Mouse (Mus musculus) olfactory bulb, adult 2 months (tissue): ENCODE results near the gene Samd4b. TPM values are rescaled to one million over a fixed set of nuclear protein-coding genes. Genes with fewer than 3 reads are reported as not detected.

ENCODE experiments used
- H3K27ac ChIP-seq: fragments of 200-500 bp; 2 replicates; pipeline ENCODE4 v1.5.1; 2012; ENCODE audit warnings: low read depth, low read length; ENCODE audit not compliant: insufficient read depth
- H3K4me1 ChIP-seq: fragments of 200-500 bp; 2 replicates; pipeline ENCODE4 v1.6.1; 2012; ENCODE audit warnings: low read length; ENCODE audit not compliant: control insufficient read depth, insufficient read depth
- H3K4me3 ChIP-seq: fragments of 200-500 bp; 2 replicates; pipeline ENCODE4 v1.5.1; 2012; ENCODE audit warnings: mild to moderate bottlenecking, low read depth, low read length, moderate library complexity; ENCODE audit not compliant: insufficient read depth
- CTCF ChIP-seq: fragments of 200-500 bp; IDR thresholded peaks from 2 replicates; pipeline ENCODE4 v1.5.1; 2012; ENCODE audit warnings: low read depth, mild to moderate bottlenecking, low read length, moderate library complexity; ENCODE audit not compliant: insufficient read depth
- POLR2A ChIP-seq: fragments of 200-500 bp; IDR thresholded peaks from 2 replicates; pipeline ENCODE4 v1.6.1; 2012; ENCODE audit warnings: mild to moderate bottlenecking, low read depth, low read length, moderate library complexity; ENCODE audit not compliant: insufficient read depth
- WGBS: fragments of 180-500 bp; shearing (Covaris S2); methylation state at CpG from one replicate; pipeline ENCODE4 v1.1.7; 2018; 5-methylcytosine and 5-hydroxymethylcytosine counted together
- polyA plus RNA-seq: library from polyadenylated mRNA; stranded (reverse); fragments of >200 nt; gene quantifications from 2 replicates; pipeline ENCODE4 v1.2.4, GENCODE M21; 2012; ENCODE audit warnings: low replicate concordance; ENCODE audit not compliant: missing spikeins, insufficient read depth, insufficient read length

The Samd4b gene
- polyA plus RNA-seq, 1 experiment = not detected

- 78% methylated on average over 13 of the region's 13 CpGs for WGBS
- TF ChIP-seq POLR2A (no peak), CTCF (no peak)
Observed at GRCm38 (mm10) chr7:28447865-28448820, 149.8 kb downstream of the Samd4b start.

GRCm38 (mm10) chr7:28447101-28447830, 150.7 kb downstream of the Samd4b start:
- Histone ChIP-seq H3K4me1 (peaks cover 4% of the 10 kb centered on the region; the same call in 1 of the 2 replicates), H3K27ac (no peak overlapping the region), H3K4me3 (no peak overlapping the region)
- TF ChIP-seq POLR2A (no peak), CTCF (no peak)
- 45% methylated on average over 12 of the region's 12 CpGs for WGBS

More at GRCm38 (mm10) chr7:28447865-28448820, 149.8 kb downstream of the Samd4b start:
- H3K4me3 ChIP-seq = no peak overlapping the region
- no peak overlapping the region for H3K27ac ChIP-seq
- H3K4me1 ChIP-seq = peaks cover 9% of the 10 kb centered on the region

- Histone ChIP-seq H3K27ac (no peak overlapping the region), H3K4me1 (0 out of 2 replicates have a peak, but pooled peaks cover 3% of the 10 kb centered on the region), H3K4me3 (no peak overlapping the region)
- 8% methylated on average over 12 of the region's 12 CpGs for WGBS
- no peak for TF ChIP-seq POLR2A
- peak; percentile 87 for TF ChIP-seq CTCF
Observed at GRCm38 (mm10) chr7:28446446-28446845, 151.5 kb downstream of the Samd4b start.

GRCm38 (mm10) chr7:28444344-28444974, 153.5 kb downstream of the Samd4b start:
- no peak overlapping the region for H3K27ac ChIP-seq
- 0 out of 2 replicates have a peak, but pooled peaks cover 3% of the 10 kb centered on the region for H3K4me1 ChIP-seq
- TF ChIP-seq POLR2A = no peak
- TF ChIP-seq CTCF = no peak
- H3K4me3 ChIP-seq = no peak overlapping the region
- 85% methylated on average over 13 of the region's 13 CpGs for WGBS

GRCm38 (mm10) chr7:28442688-28443087, 155.3 kb downstream of the Samd4b start:
- Histone ChIP-seq H3K27ac (no peak overlapping the region), H3K4me1 (0 out of 2 replicates have a peak, but pooled peaks cover 3% of the 10 kb centered on the region), H3K4me3 (no peak overlapping the region)
- no peak for TF ChIP-seq POLR2A
- no peak for TF ChIP-seq CTCF
- WGBS = 49% methylated on average over 4 of the region's 4 CpGs

- Histone ChIP-seq H3K4me3 (no peak overlapping the region), H3K27ac (no peak overlapping the region), H3K4me1 (peaks cover 4% of the 10 kb centered on the region)
- no peak for TF ChIP-seq POLR2A
- no peak for TF ChIP-seq CTCF
- 88% methylated on average over 13 of the region's 14 CpGs for WGBS
Observed at GRCm38 (mm10) chr7:28441776-28442485, 156.0 kb downstream of the Samd4b start.

GRCm38 (mm10) chr7:28440739-28441138, 157.2 kb downstream of the Samd4b start:
- H3K4me3 ChIP-seq = peak overlapping the region; percentile 11; the same call in 1 of the 2 replicates
- H3K27ac ChIP-seq = no peak overlapping the region
- H3K4me1 ChIP-seq = peaks cover 6% of the 10 kb centered on the region
- TF ChIP-seq CTCF = no peak
- TF ChIP-seq POLR2A = no peak
- WGBS = 42% methylated on average over 2 of the region's 2 CpGs

GRCm38 (mm10) chr7:28438771-28439170, 159.2 kb downstream of the Samd4b start:
- 94% methylated on average over 2 of the region's 2 CpGs for WGBS
- no peak overlapping the region for H3K27ac ChIP-seq
- peaks cover 6% of the 10 kb centered on the region for H3K4me1 ChIP-seq
- no peak for TF ChIP-seq POLR2A
- TF ChIP-seq CTCF = no peak
- H3K4me3 ChIP-seq = no peak overlapping the region
